Mouse (Mus musculus): ENCODE results near the gene Shcbp1l. TPM values are rescaled to one million over a fixed set of nuclear protein-coding genes. Genes with fewer than 3 reads are reported as not detected.
A peak's percentile ranks its signal among the peaks of the same experiment; 100 is the strongest.

Shcbp1l gene
- polyA plus RNA-seq, 1 experiment from 2014 or later, result 0.13 TPM

DNA sequence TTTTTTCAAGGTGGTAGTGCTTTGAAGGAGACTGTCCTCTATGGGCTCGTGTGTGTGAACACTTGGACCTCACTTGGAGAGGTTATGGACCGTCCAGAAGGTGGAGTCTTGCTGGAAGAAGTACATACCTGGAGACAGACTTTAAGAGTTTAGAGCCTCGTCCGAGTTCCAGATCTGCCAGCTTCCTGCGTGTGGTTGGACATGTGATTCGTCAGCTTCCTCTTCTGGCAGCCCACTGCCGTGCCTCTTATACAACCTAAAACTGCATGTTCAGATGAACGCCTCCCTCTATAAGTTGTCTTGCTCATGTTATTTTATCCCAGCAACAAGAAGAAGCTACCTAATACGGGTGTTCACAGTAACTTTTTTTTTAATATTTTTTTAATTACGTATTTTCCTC lies 6.7 kb downstream of the Shcbp1l start:
- POLR2A ChIA-PET, result no interaction called here
- no peak for DNase-seq (ENCODE audit: low read depth, low spot score)
- in situ Hi-C loops (cut with MboI; ENCODE audit: low pct_unique_long_range_greater_than_20kb), result loop anchor here (10.0 kb wide), 1 partner anchor 313 kb away; the partner anchor contains the start of genes Rgs16 and Rnasel
- TF ChIP-seq CTCF (IDR thresholded peaks at IDR 0.05), result no peak
- H3K27me3 ChIP-seq, result peaks cover 3% of the 10 kb centered on the region
- no peak for ATAC-seq
- CTCF ChIA-PET, result interaction anchor here (0.9 kb wide), 1 partner anchor 16 kb away, joined by 3 read pairs; no protein-coding TSS in a partner anchor

DNA sequence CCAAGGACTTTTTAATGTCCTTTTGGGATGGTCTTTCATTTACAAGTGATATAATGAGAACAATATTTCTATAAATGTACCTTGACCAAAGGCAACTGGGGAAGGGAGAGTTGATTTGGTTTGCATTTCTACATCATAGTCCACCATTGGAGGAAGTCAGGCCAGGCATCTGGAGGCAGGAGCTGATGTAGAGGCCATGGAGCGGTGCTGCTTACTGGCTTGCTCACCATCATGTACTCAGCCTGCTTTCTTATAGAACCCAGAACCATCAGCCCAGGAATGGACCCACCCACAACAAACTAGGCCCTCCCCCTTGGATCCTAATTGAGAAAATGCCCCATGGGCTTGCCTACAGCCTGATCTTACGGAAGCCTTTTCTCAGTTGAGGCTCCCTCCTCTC lies 7.4 kb downstream of the Shcbp1l start:
- DNase-seq (ENCODE audit: low read depth, low spot score), result no peak
- POLR2A ChIA-PET, result no interaction called here
- H3K27me3 ChIP-seq, result no peaks in the 10 kb centered on the region
- no peak for TF ChIP-seq CTCF (IDR thresholded peaks at IDR 0.05)
- ATAC-seq, result no peak
- CTCF ChIA-PET, result no interaction called here
- in situ Hi-C loops (cut with MboI; ENCODE audit: low pct_unique_long_range_greater_than_20kb), result loop anchor here (10.0 kb wide), 1 partner anchor 312 kb away; the partner anchor contains the start of genes Rgs16 and Rnasel

DNA sequence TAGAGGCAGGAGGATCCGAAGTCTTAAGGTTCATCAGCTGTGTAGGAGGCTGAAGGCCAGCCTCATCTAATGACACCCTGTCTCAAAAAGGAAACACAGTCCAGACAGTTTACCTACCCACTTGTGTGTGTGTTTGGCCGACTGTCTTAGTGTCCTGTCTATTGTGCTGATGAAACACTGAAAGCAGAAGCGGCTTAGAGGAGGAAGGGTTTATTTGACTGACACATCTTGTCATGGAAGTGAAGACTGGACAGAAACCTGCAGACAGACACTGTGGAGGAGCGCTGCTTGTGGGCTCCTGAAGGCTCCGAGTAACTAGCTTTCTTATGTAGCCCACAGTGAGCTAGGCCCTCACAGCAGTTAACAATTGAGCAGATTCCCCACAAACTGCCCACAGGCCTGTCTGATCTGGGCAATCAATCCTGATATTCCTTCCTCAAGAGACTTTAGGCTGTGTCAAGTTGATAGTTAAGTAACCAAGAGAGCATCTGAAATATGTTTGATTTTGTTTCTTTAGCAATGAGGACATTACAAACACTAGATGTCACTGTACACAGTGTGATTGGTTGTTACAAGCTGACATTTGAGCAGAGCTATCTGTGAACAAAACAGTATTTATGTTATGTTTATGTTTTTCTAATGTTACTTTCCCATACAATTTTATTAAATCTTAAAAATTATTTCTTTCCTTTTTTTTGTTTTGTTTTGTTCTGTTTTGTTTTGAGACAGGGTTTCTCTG lies 9.1 kb downstream of the Shcbp1l start:
- TF ChIP-seq CTCF (IDR thresholded peaks at IDR 0.05), result no peak
- POLR2A ChIA-PET, result no interaction called here
- no peak for DNase-seq (ENCODE audit: low read depth, low spot score)
- in situ Hi-C loops (cut with MboI; ENCODE audit: low pct_unique_long_range_greater_than_20kb), result loop anchor here (10.0 kb wide), 1 partner anchor 311 kb away; the partner anchor contains the start of genes Rgs16 and Rnasel
- CTCF ChIA-PET, result interaction anchor here (1.3 to 1.5 kb wide), 2 partner anchors 17 to 315 kb away, joined by 3 to 4 read pairs; partner anchors contain the start of gene Rnasel
- H3K27me3 ChIP-seq, result no peaks in the 10 kb centered on the region
- ATAC-seq, result no peak

DNA sequence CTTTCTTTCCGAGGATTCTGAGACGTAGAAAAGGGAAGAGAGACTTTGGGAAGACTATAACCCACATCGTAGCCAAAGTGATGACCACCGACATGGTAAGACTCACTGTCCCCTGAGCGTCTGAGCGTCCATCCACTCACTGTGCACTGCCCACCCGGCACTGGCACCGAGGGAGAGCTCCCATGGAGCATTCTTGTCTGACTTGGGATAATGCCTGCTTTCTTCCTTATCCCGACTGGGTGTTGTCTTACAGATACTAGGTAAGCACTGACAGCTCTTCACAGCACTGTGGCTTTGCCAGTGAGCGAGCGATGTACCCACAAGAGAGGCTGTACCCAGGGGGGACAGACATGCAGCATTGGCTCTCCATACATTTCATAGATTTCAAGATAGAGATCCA lies 12.6 kb downstream of the Shcbp1l start:
- ChIA-PET CTCF (no interaction called here), POLR2A (no interaction called here)
- H3K27me3 ChIP-seq, result no peaks in the 10 kb centered on the region
- ATAC-seq, result no peak
- in situ Hi-C loops (cut with MboI; ENCODE audit: low pct_unique_long_range_greater_than_20kb), result loop anchor here (10.0 kb wide), 1 partner anchor 307 kb away; the partner anchor contains the start of genes Rgs16 and Rnasel
- TF ChIP-seq CTCF (IDR thresholded peaks at IDR 0.05), result no peak
- no peak for DNase-seq (ENCODE audit: low read depth, low spot score)

DNA sequence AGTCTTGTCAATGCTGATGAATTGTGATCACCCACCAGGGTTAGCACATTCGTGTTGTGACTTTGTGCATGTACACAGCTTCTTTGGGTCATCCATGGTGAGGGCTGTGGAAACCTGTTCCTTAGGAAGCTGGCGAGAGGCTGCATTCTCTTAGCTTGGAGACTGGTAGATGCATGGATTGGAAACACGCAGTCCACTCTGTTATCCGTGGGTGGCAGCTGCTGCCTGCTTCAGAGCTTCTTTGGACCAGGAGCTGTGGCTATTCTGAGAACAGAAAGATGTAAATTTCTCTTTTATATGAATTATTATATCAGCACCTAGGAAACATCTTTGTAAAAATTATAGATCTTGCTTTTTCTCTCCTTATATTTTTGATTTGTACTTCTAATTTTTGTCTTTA lies 15.8 kb downstream of the Shcbp1l start:
- in situ Hi-C loops (cut with MboI; ENCODE audit: low pct_unique_long_range_greater_than_20kb), result no loop called here
- DNase-seq (ENCODE audit: low read depth, low spot score), result no peak

DNA sequence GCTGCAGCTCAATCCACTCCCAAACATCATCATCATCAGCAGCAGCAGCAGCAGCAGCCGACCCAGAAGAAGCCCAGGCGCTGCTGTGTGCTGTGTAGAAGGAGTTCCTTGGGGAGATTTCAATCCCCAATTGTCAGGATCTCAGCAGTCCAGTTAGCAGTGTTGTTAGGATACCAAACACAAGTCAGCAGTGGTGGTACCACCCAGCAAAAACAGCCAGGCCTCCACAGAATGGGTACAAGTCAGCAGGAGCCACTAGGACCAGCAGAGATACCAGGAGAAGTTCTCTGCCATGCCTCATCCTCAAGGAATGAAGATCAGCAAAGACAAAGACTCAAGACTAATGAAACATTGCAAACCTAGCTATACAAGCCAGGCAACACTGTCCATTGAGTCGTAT lies 16.7 kb downstream of the Shcbp1l start:
- DNase-seq (ENCODE audit: low read depth, low spot score) (no peak), ATAC-seq (no peak)
- TF ChIP-seq CTCF (IDR thresholded peaks at IDR 0.05), result no peak
- ChIA-PET POLR2A (no interaction called here), CTCF (no interaction called here)
- in situ Hi-C loops (cut with MboI; ENCODE audit: low pct_unique_long_range_greater_than_20kb), result no loop called here
- no peaks in the 10 kb centered on the region for H3K27me3 ChIP-seq

More for the DNA sequence above, 15.8 kb downstream of the Shcbp1l start:
- TF ChIP-seq CTCF (IDR thresholded peaks at IDR 0.05), result no peak
- ChIA-PET POLR2A (no interaction called here), CTCF (no interaction called here)
- no peak for ATAC-seq
- no peaks in the 10 kb centered on the region for H3K27me3 ChIP-seq

DNA sequence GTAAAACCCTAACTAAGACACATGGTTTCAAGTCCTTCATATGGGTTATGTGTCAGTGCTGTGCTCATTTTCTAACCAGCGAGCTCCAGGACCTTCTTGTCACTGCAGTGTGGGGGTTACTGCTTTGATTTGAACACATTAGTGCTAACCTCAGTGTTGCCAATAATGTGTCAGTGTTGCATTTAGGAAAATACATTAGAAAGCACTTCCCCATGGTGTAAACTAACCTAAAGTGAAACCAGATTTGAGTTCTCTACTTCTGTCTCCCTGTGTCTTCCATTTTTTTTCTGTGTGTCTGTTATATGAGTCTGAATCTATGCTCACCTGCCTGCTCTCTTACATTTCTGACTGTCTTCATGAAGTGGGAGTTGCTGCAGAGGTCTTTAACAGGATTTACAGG lies 18.1 kb downstream of the Shcbp1l start:
- ChIA-PET POLR2A (no interaction called here), CTCF (interaction anchor here (0.7 kb wide), 1 partner anchor 20 kb away, joined by 3 read pairs; no protein-coding TSS in a partner anchor)

DNA sequence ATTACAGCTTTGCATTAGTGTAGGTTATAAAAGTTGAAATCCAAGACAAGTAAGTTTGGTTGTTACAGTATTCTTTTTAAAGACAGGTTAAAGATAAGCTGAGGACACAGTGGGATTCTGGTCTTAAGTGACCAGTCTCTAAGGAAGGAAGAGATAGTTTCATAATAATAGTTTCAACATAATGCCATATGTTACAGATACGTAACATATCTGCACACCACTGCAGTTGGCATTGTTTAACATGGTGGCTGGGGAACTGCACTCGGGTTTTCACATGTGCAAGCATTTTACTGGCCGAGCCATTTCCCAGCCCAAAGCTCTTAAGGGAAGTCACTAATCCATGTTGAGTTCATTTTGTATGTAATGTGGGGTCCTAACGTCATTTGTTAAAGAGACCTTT lies 18.7 kb downstream of the Shcbp1l start:
- in situ Hi-C loops (cut with MboI; ENCODE audit: low pct_unique_long_range_greater_than_20kb), result no loop called here
- no peaks in the 10 kb centered on the region for H3K27me3 ChIP-seq
- ChIA-PET POLR2A (no interaction called here), CTCF (no interaction called here)
- no peak for DNase-seq (ENCODE audit: low read depth, low spot score)
- TF ChIP-seq CTCF (IDR thresholded peaks at IDR 0.05), result no peak
- ATAC-seq, result no peak

More for the DNA sequence above, 18.1 kb downstream of the Shcbp1l start:
- H3K27me3 ChIP-seq, result no peaks in the 10 kb centered on the region
- no peak for TF ChIP-seq CTCF (IDR thresholded peaks at IDR 0.05)
- DNase-seq (ENCODE audit: low read depth, low spot score), result no peak
- no peak for ATAC-seq
- in situ Hi-C loops (cut with MboI; ENCODE audit: low pct_unique_long_range_greater_than_20kb), result no loop called here

DNA sequence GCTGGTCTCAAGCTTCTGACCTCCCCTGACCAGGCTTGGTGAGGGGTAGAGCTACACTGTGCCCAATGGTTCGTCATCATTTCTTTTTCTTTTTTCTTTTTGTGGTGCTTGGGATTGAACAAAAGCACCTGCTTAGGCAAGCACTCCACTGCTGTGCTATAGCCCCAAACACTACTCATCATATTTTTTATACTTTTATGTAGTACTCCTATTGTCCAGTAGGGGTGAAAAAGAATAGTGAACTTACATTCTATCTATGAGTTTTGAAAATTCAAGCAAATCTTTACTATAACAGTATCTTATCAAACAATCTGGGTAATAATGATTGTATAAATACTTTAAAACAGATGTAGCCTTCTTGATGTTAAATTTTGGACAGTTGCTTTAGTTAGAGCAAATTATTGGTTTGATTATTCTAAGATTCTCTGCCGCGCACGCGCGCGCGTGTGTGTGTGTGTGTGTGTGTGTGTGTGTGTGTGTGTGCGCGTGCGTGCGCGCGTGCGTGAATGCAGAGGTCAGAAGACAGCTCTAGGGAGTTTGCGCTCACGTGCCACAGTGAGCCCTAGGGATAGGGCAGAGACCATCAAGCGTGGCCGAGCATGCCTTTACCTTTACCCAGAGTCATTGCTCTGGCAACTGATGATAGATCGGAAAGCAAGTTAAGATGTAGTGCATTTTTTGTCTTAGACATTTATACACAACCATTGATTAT lies 21.3 kb downstream of the Shcbp1l start:
- in situ Hi-C loops (cut with MboI; ENCODE audit: low pct_unique_long_range_greater_than_20kb), result no loop called here
- TF ChIP-seq CTCF (IDR thresholded peaks at IDR 0.05), result peak; percentile 39
- DNase-seq (ENCODE audit: low read depth, low spot score) (no peak), ATAC-seq (no peak)
- no peaks in the 10 kb centered on the region for H3K27me3 ChIP-seq
- POLR2A ChIA-PET, result no interaction called here
- CTCF ChIA-PET, result no interaction called here

DNA sequence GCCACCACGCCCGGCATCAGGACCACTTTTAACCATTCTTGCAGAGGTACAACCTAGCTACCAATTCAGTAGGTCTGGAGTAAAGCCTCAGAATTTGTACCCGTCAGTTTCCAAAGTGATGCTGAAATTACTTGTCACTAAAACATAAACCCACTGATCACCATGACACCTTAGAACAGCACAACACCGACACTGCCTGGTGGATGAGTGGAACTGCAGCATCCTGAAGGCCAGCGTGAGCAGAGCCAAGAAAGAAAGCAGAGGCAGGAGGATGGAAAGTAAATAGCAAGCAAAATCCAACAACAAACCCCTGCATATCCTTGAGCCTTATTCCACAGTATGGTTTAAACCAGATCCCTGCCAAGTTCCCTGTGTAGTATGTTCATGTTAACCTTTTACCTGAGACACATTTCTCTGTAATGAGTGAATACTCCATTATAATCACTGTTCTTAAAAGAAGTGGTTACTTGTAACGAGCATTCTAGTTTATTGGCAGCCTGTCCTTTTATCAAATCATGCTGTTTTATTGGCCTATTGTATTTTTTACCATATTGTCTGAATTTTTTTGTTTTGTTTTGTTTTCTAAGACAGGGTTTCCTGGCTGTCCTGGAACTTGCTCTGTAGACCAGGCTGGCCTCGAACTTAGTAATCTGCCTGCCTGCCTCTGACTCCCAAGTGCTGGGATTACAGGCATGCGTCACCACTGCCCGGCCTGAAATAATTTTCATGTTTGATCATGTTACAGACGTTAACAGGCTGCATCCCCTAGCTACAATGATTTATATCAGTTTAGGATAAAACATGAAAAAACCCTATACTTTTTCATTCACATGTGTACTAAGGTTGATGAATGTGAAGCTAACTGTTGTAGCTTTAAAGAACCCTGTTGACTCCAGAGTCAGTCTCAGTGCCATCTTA lies 26.5 kb downstream of the Shcbp1l start:
- in situ Hi-C loops (cut with MboI; ENCODE audit: low pct_unique_long_range_greater_than_20kb), result no loop called here
- H3K27me3 ChIP-seq, result no peaks in the 10 kb centered on the region
- ChIA-PET POLR2A (no interaction called here), CTCF (interaction anchor here (0.8 to 1.5 kb wide), 3 partner anchors 11 to 298 kb away, joined by 3 to 7 read pairs (median 5); partner anchors contain the start of gene Rnasel)
- peak; percentile 73 for TF ChIP-seq CTCF (IDR thresholded peaks at IDR 0.05)
- DNase-seq (ENCODE audit: low read depth, low spot score) (no peak), ATAC-seq (no peak)

Measured in Patski (cell line).